ENCODE assay signal across 11 mouse cellular contexts in genomic region chr2:167267531-167268410, GRCm38 (mm10). TPM values are rescaled to one million over a fixed set of nuclear protein-coding genes. Genes with fewer than 3 reads are reported as not detected.
DNase-seq lines count a peak whose midpoint lies in the region; ATAC-seq and TF ChIP-seq lines count a peak whose summit lies in the region.
"Had no signal": no experiment of that assay in that cellular context is flagged by ENCODE, and none has a peak within 500 bp of the region (broad histone marks: within the 10 kb centered on the region; RNA-seq: fewer than 3 reads in every experiment).

No protein-coding gene starts in this region.

- H3K9me3 ChIP-seq in intestine, postnatal 0 days (ENCODE audit: control insufficient read depth), result no peaks in the 10 kb centered on the region

- H3K36me3 ChIP-seq in C2C12 (ENCODE audit: control insufficient read depth, insufficient read depth), result no peaks in the 10 kb centered on the region
- H3K36me3 ChIP-seq in intestine, postnatal 0 days (ENCODE audit: control insufficient read depth, insufficient read depth), result no peaks in the 10 kb centered on the region

- no peak overlapping the region for H3K9ac ChIP-seq in intestine, postnatal 0 days (ENCODE audit: low read depth, low read length)

- peak; percentile 2 to 5 for DNase-seq in layer of hippocampus, adult 8-10 months (ENCODE audit: low spot score in 2 of 2)
- DNase-seq in layer of hippocampus, adult 9-10 months (ENCODE audit: low spot score), result no peak
- DNase-seq in frontal cortex, postnatal 10 days (ENCODE audit: low spot score in 2 of 2), result peak; percentile 10 to 24
- DNase-seq in heart, postnatal 36 days, result peak; percentile 1 to 13
- no peak for DNase-seq in embryo, embryonic 10 days (ENCODE audit: low spot score)
- DNase-seq in retina, postnatal 1 day, result no peak
- DNase-seq: embryo, embryonic 11 days; thymus, adult 2 months had no signal

- 64% methylated on average over 14 of the region's 14 CpGs for WGBS in intestine, postnatal 0 days

- H3K27ac ChIP-seq in intestine, postnatal 0 days (ENCODE audit: low read depth, low read length), result no peak overlapping the region

- TF ChIP-seq CTCF in C2C12 (IDR thresholded peaks at IDR 0.05; ENCODE audit: control insufficient read depth, insufficient read depth, insufficient read length), result no peak
- no peak for TF ChIP-seq CTCF in intestine, postnatal 0 days (IDR thresholded peaks at IDR 0.05; ENCODE audit: low read depth)

- H3K79me3 ChIP-seq in C2C12 (ENCODE audit: low read depth), result no peaks in the 10 kb centered on the region

- H3K27me3 ChIP-seq in C2C12 (ENCODE audit: control insufficient read depth, insufficient read depth, insufficient read length), result no peaks in the 10 kb centered on the region
- H3K27me3 ChIP-seq in intestine, postnatal 0 days (replicated peaks; ENCODE audit: control insufficient read depth, insufficient read depth, low read length), result no peaks in the 10 kb centered on the region

- H3K79me2 ChIP-seq in C2C12 (ENCODE audit: control insufficient read depth, insufficient read depth), result no peaks in the 10 kb centered on the region

- intact Hi-C loops in heart, postnatal 36 days (cut with DNase I), result no loop called here

- no peak overlapping the region for H3ac ChIP-seq in C2C12 (ENCODE audit: control insufficient read depth, insufficient read length, low read depth)

- no peaks in the 10 kb centered on the region for H3K4me1 ChIP-seq in intestine, postnatal 0 days (replicated peaks; ENCODE audit: control insufficient read depth, insufficient read depth, low read length)

- H3K4me2 ChIP-seq in intestine, postnatal 0 days (replicated peaks; ENCODE audit: low read depth), result no peak overlapping the region

- no peak overlapping the region for H3K4me3 ChIP-seq in C2C12 (ENCODE audit: insufficient read depth, poor library complexity, severe bottlenecking)
- no peak overlapping the region for H3K4me3 ChIP-seq in intestine, postnatal 0 days (ENCODE audit: low read depth, low read length)

- no peak for ATAC-seq in intestine, postnatal 0 days
- ATAC-seq: intestine, embryonic 16.5 days had no signal

TF ChIP-seq in C2C12, 6 proteins besides CTCF, POLR2A, EP300 and RAD21:
- TF ChIP-seq MAX (IDR thresholded peaks at IDR 0.05), result no peak
- peak; percentile 100 for TF ChIP-seq MYOD1 (IDR thresholded peaks at IDR 0.05; ENCODE audit: control insufficient read depth, insufficient read length, low read depth)
- TF ChIP-seq CEBPB (IDR thresholded peaks at IDR 0.05; ENCODE audit: low read depth), result no peak
- no peak for TF ChIP-seq USF1 (IDR thresholded peaks at IDR 0.05; ENCODE audit: low read depth)

RNA-seq across cellular contexts. Expression of gene Ptgis, which starts 27.4 kb away (rescaled TPM):
- total RNA-seq in layer of hippocampus, adult 8-10 months (2022), result 1 to 10 TPM; 1.7 to 2.2 (median 1.7) TPM
- polyA plus RNA-seq in C2C12 (2012; fragmentation: generic; extraction: Trizol), result 78.8 TPM
- total RNA-seq in heart, postnatal 36 days (2021), result 10 to 100 TPM; 19.5 to 22.2 TPM
- polyA plus RNA-seq in intestine, postnatal 0 days (2015; fragmentation: Nextera tagmentation; extraction: Ambion mirVana), result 8.9 and 9.5 TPM in 2 replicates

Comparison
In these comparisons a context has a peak if more than half of its experiments do, and no peak if none do; other contexts are left out.
1. DNase-seq: peak in layer of hippocampus, adult 8-10 months (2 of 2), frontal cortex, postnatal 10 days (2 of 2) and heart, postnatal 36 days (2 of 2); none in layer of hippocampus, adult 9-10 months (single experiment), embryo, embryonic 10 days (single experiment) and retina, postnatal 1 day (single experiment).
2. RNA of gene Ptgis, which starts 27.4 kb away (total RNA-seq): 19.5 to 22.2 TPM in heart, postnatal 36 days; 1.7 to 2.2 TPM in layer of hippocampus, adult 8-10 months; every median in the first group is over 4 times any median in the second.